ENCODE assay signal across 8 mouse cellular contexts in genomic region chr1:64118285-64119170, GRCm38 (mm10). TPM values are rescaled to one million over a fixed set of nuclear protein-coding genes. Genes with fewer than 3 reads are reported as not detected.
DNase-seq lines count a peak whose midpoint lies in the region; ATAC-seq and TF ChIP-seq lines count a peak whose summit lies in the region.

No protein-coding gene starts in this region.

- intact Hi-C loops in heart, postnatal 25 days (cut with DNase I) = loop anchor here (2.0 to 10.0 kb wide), 4 partner anchors 41 to 354 kb away; partner anchors contain the start of gene 4933402D24Rik

- peak; percentile 95 for DNase-seq in heart, adult 11 months
- no peak for DNase-seq in heart, postnatal 25 days (ENCODE audit: low spot score)
- DNase-seq in B cell, adult 2 months = no peak

- ATAC-seq in heart, embryonic 11.5 days (replicated peaks; ENCODE audit: insufficient number of reproducible peaks, low FRiP score, low TSS enrichment) = no peak
- ATAC-seq in kidney, embryonic 15.5 days (replicated peaks; ENCODE audit: low FRiP score) = no peak
- no peak for ATAC-seq in inflammation-experienced regulatory T-cells, adult 6 months

- TF ChIP-seq CTCF in bone marrow, adult 2 months (IDR thresholded peaks at IDR 0.05; ENCODE audit: control insufficient read depth, insufficient read depth, low read length) = no peak

- H3K27me3 ChIP-seq in heart, embryonic 11.5 days (ENCODE audit: control insufficient read depth, insufficient read depth, low read length) = no peaks in the 10 kb centered on the region
- H3K27me3 ChIP-seq in kidney, embryonic 15.5 days = no peaks in the 10 kb centered on the region
- no peaks in the 10 kb centered on the region for H3K27me3 ChIP-seq in megakaryocyte, embryonic 14.5 days (replicated peaks)

- H3K4me2 ChIP-seq in heart, embryonic 11.5 days = peak overlapping the region; percentile 84
- H3K4me2 ChIP-seq in kidney, embryonic 15.5 days = peak overlapping the region; percentile 73

- peaks cover 7% of the 10 kb centered on the region for H3K4me1 ChIP-seq in bone marrow, adult 2 months (ENCODE audit: control insufficient read depth, insufficient read depth, low read length)
- peaks cover 7% of the 10 kb centered on the region; the same call in 1 of the 2 replicates for H3K4me1 ChIP-seq in heart, embryonic 11.5 days (ENCODE audit: control insufficient read depth, insufficient read depth, low read length)
- peaks cover 42% of the 10 kb centered on the region for H3K4me1 ChIP-seq in kidney, embryonic 15.5 days
- peaks cover 69% of the 10 kb centered on the region for H3K4me1 ChIP-seq in megakaryocyte, embryonic 14.5 days

- H3K4me3 ChIP-seq in bone marrow, adult 2 months (replicated peaks; ENCODE audit: control insufficient read depth, low read depth, low read length) = no peak overlapping the region
- peak overlapping the region; percentile 82 for H3K4me3 ChIP-seq in heart, embryonic 11.5 days (ENCODE audit: low read depth, low read length)
- peak overlapping the region; percentile 78 for H3K4me3 ChIP-seq in kidney, embryonic 15.5 days (replicated peaks)
- peak overlapping the region; percentile 98 for H3K4me3 ChIP-seq in megakaryocyte, embryonic 14.5 days (replicated peaks)

- 16% methylated on average over 6 of the region's 6 CpGs for WGBS in bone marrow, adult 2 months
- 38% methylated on average over 6 of the region's 6 CpGs for WGBS in heart, embryonic 11.5 days (ENCODE audit: insufficient replicate concordance)
- WGBS in kidney, embryonic 15.5 days = 35% methylated on average over 6 of the region's 6 CpGs

- H3K36me3 ChIP-seq in heart, embryonic 11.5 days (ENCODE audit: control insufficient read depth, insufficient read depth, low read length) = no peaks in the 10 kb centered on the region
- no peaks in the 10 kb centered on the region for H3K36me3 ChIP-seq in kidney, embryonic 15.5 days
- H3K36me3 ChIP-seq in megakaryocyte, embryonic 14.5 days (replicated peaks; ENCODE audit: low read length) = peaks cover 37% of the 10 kb centered on the region

- H3K9me3 ChIP-seq in heart, embryonic 11.5 days (replicated peaks; ENCODE audit: control insufficient read depth, low read length) = no peaks in the 10 kb centered on the region
- H3K9me3 ChIP-seq in kidney, embryonic 15.5 days (replicated peaks) = no peaks in the 10 kb centered on the region
- H3K9me3 ChIP-seq in megakaryocyte, embryonic 14.5 days = no peaks in the 10 kb centered on the region

- peak overlapping the region; percentile 53; the same call in 1 of the 2 replicates for H3K27ac ChIP-seq in bone marrow, adult 2 months (ENCODE audit: control insufficient read depth, insufficient read depth, low read depth, low read length, poor library complexity)
- H3K27ac ChIP-seq in heart, embryonic 11.5 days (ENCODE audit: low read depth, low read length) = peak overlapping the region; percentile 100
- peak overlapping the region; percentile 100 for H3K27ac ChIP-seq in kidney, embryonic 15.5 days

- H3K9ac ChIP-seq in heart, embryonic 11.5 days (ENCODE audit: low read depth, low read length) = peak overlapping the region; percentile 87
- peak overlapping the region; percentile 6; the same call in 1 of the 2 replicates for H3K9ac ChIP-seq in kidney, embryonic 15.5 days

- TF ChIP-seq POLR2A in bone marrow, adult 2 months (IDR thresholded peaks at IDR 0.05; ENCODE audit: borderline replicate concordance, control insufficient read depth, low read depth, low read length) = no peak

RNA-seq across cellular contexts. Expression of gene Klf7, which starts 3.6 kb away (rescaled TPM):
- total RNA-seq in heart, postnatal 25 days (2021) = 10 to 100 TPM; 18.2 to 19.1 TPM
- polyA plus RNA-seq in bone marrow, adult 2 months (2011; ENCODE audit: insufficient read depth, insufficient read length, low replicate concordance, missing spikeins) = 4.7 and 18.3 TPM in 2 replicates
- 14.5 and 16.2 TPM in 2 replicates for polyA plus RNA-seq in heart, embryonic 11.5 days (2014; fragmentation: Nextera tagmentation; extraction: Ambion mirVana)
- polyA plus RNA-seq in kidney, embryonic 15.5 days (2015; fragmentation: Nextera tagmentation; extraction: Ambion mirVana) = 23.3 and 23.9 TPM in 2 replicates
- polyA plus RNA-seq in megakaryocyte, embryonic 14.5 days (2012; ENCODE audit: insufficient read depth, low replicate concordance) = 7.9 and 18.5 TPM in 2 replicates
- 10 to 100 TPM in 2 of 3 experiments, 1 to 10 TPM in 1; 6.6 to 22.4 (median 21.6) TPM for polyA plus RNA-seq in inflammation-experienced regulatory T-cells, adult 6 months (2017; shearing (Covaris generic))
